Mouse (Mus musculus): Measurements from ENCODE around the gene Tmem198.

The Tmem198 gene

GRCm38 (mm10) chr1:75478916-75479634 lies at the start of gene Tmem198, which contains the start of gene Chpf:
TSS of gene Tmem198 (plus strand) at chr1:75479532.
TSS of gene Chpf (minus strand) at chr1:75479307.
- DNase-seq (ENCODE audit: extremely low read depth, low read depth, low spot score), result no peak

GRCm38 (mm10) chr1:75435475-75436328 lies 43.6 kb upstream of the Tmem198 start, which contains the start of gene Gmppa:
TSS of gene Gmppa (plus strand) at chr1:75435930.
- DNase-seq (ENCODE audit: extremely low read depth, low read depth, low spot score), result peak; percentile 5

DNA sequence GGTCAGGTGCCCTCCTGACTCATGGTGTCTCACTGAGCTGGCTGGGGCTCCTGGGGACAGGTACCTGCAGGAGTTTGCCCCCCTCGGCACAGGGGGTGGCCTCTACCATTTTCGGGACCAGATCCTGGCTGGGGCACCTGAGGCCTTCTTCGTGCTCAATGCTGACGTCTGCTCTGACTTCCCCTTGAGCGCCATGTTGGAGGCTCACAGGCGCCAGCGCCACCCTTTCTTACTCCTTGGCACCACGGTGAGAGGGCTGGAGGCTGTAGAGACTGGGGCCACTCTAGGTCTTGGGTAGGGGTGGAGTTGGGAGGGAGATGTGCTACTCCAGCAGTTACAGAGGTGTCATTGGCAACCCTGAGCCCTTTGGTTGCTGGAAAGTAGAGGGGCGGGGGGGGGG lies 40.5 kb upstream of the Tmem198 start:
- DNase-seq (ENCODE audit: extremely low read depth, low read depth, low spot score), result no peak

DNA sequence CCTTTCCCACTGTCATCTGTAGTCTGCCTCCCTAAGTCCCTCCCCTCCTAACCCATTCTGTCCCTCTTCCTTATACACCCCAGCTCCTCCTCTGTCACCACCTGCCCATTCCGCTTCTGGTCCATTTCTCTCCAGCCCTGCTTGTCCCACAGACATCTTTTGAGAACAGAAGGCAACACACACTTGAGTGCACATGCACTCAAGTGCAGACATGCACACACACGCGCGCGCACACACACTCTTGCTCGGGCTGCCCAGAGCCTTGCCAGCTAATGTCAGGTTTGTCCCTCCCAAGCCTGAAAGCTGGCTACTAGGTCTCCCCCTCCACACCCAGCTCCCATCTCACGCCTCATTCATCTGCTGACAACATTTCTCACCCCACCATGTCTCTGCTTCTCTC lies 38.7 kb upstream of the Tmem198 start:
- DNase-seq (ENCODE audit: extremely low read depth, low read depth, low spot score), result no peak

DNA sequence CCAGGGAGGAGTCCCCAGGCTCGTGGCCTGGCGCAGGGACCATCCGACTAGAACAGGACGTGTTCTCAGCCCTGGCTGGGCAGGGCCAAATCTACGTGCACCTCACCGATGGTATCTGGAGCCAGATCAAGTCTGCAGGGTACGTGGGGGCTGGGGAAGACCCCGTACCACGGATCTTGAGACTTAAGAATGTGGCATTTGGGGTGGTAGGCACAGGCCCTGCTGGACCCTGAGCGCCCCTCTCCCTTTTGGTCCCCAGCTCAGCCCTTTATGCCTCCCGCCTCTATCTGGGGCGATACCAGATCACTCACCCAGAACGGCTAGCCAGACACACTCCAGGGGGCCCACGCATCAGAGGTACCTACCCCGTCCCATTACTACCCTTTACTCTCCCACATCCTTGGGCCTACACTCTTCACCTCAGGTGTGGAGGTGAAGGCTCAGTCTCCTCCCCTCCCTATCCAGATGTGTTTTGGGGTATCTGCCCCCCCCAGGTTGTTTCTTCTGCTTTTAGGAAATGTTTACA lies 37.8 kb upstream of the Tmem198 start:
- DNase-seq (ENCODE audit: extremely low read depth, low read depth, low spot score), result no peak

GRCm38 (mm10) chr1:75442171-75442570 lies 37.2 kb upstream of the Tmem198 start:
- no peak for DNase-seq (ENCODE audit: extremely low read depth, low read depth, low spot score)

DNA sequence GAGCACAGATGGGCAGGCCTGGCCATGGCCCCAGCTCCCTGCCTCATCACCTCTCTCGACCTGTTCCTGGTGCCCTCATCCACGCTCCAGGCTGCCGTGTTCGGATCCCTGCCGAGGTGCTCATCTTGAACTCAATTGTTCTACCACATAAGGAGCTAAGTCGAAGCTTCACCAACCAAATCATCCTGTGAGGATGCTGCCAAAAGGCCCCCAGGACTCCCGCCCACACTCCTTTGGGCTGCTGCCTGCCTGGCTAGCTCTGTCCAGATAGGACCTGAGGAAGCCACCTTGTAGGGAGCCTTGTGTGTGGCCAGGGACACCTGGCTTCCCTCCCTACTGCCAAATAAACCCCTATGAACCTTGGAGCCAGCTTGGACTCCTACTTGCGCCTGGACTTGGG lies 36.5 kb upstream of the Tmem198 start:
- DNase-seq (ENCODE audit: extremely low read depth, low read depth, low spot score), result no peak

- DNase-seq (ENCODE audit: extremely low read depth, low read depth, low spot score), result no peak
Measured at GRCm38 (mm10) chr1:75443247-75444024, 35.9 kb upstream of the Tmem198 start.

- no peak for DNase-seq (ENCODE audit: extremely low read depth, low read depth, low spot score)
Measured at GRCm38 (mm10) chr1:75444208-75444607, 35.1 kb upstream of the Tmem198 start.

- no peak for DNase-seq (ENCODE audit: extremely low read depth, low read depth, low spot score)
Measured at GRCm38 (mm10) chr1:75445141-75445701, 34.1 kb upstream of the Tmem198 start.

GRCm38 (mm10) chr1:75445751-75446611 lies 33.4 kb upstream of the Tmem198 start:
- DNase-seq (ENCODE audit: extremely low read depth, low read depth, low spot score), result no peak

- no peak for DNase-seq (ENCODE audit: extremely low read depth, low read depth, low spot score)
Measured at GRCm38 (mm10) chr1:75446656-75447055, 32.7 kb upstream of the Tmem198 start.

GRCm38 (mm10) chr1:75447265-75448051 lies 31.9 kb upstream of the Tmem198 start:
- no peak for DNase-seq (ENCODE audit: extremely low read depth, low read depth, low spot score)

DNA sequence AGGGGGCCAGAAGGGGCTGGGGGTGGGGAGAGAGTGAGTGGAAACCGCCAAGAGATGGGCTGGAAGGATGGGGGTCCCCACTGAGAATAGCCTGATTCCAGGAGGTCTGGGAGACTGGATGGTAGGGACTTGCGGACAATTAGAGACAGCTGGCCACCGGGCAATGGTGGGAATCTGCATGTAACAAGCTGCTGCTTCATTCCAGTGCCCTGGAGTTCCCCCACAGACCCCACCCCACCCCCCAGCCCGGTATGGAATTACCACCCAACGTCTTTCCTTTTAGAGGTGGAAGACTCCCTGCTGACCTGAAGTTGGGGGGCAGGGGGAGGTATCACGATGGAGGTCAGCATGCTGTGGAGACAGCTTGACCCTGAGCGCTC lies 31.3 kb upstream of the Tmem198 start:
- no peak for DNase-seq (ENCODE audit: extremely low read depth, low read depth, low spot score)

- DNase-seq (ENCODE audit: extremely low read depth, low read depth, low spot score), result no peak
Measured at GRCm38 (mm10) chr1:75448937-75449336, 30.4 kb upstream of the Tmem198 start.

- DNase-seq (ENCODE audit: extremely low read depth, low read depth, low spot score), result no peak
Measured at GRCm38 (mm10) chr1:75449377-75450135, 29.8 kb upstream of the Tmem198 start.

GRCm38 (mm10) chr1:75450314-75451005 lies 28.9 kb upstream of the Tmem198 start, which contains the start of gene Asic4:
TSS of gene Asic4 (plus strand) at chr1:75450436.
- DNase-seq (ENCODE audit: extremely low read depth, low read depth, low spot score), result no peak

GRCm38 (mm10) chr1:75451900-75452299 lies 27.4 kb upstream of the Tmem198 start:
- DNase-seq (ENCODE audit: extremely low read depth, low read depth, low spot score), result no peak
